Mouse (Mus musculus): Measurements from ENCODE around the gene Hjurp. TPM values are rescaled to one million over a fixed set of nuclear protein-coding genes. Genes with fewer than 3 reads are reported as not detected.

Gene Hjurp
- total RNA-seq, 2 experiments from 2014 or later: 30.7 to 36.6 TPM

- no peak for DNase-seq
Measured at GRCm38 (mm10) chr1:88279111-88280005, 1.9 kb upstream of the Hjurp start.

- DNase-seq: no peak
Measured at GRCm38 (mm10) chr1:88277818-88278511, 532 bp upstream of the Hjurp start.

- no peak for DNase-seq
Measured at GRCm38 (mm10) chr1:88276524-88277097, 822 bp downstream of the Hjurp start.

- no peak for DNase-seq
Measured at GRCm38 (mm10) chr1:88275698-88276523, 1.5 kb downstream of the Hjurp start.

- DNase-seq: no peak
Measured at GRCm38 (mm10) chr1:88275078-88275680, 2.3 kb downstream of the Hjurp start.

GRCm38 (mm10) chr1:88274371-88275077, 2.9 kb downstream of the Hjurp start:
- DNase-seq: no peak

GRCm38 (mm10) chr1:88273832-88274231, 3.6 kb downstream of the Hjurp start:
- DNase-seq: no peak

GRCm38 (mm10) chr1:88273326-88273725, 4.1 kb downstream of the Hjurp start:
- DNase-seq: no peak

GRCm38 (mm10) chr1:88272851-88273250, 4.6 kb downstream of the Hjurp start:
- no peak for DNase-seq

GRCm38 (mm10) chr1:88269539-88270309, 7.7 kb downstream of the Hjurp start:
- no peak for DNase-seq

- no peak for DNase-seq
Measured at GRCm38 (mm10) chr1:88268070-88268469, 9.4 kb downstream of the Hjurp start.

- no peak for DNase-seq
Measured at GRCm38 (mm10) chr1:88267489-88267888, 9.9 kb downstream of the Hjurp start.

GRCm38 (mm10) chr1:88266123-88266522, 11.3 kb downstream of the Hjurp start:
- DNase-seq: no peak

GRCm38 (mm10) chr1:88264869-88265240, 12.6 kb downstream of the Hjurp start:
- DNase-seq: no peak

GRCm38 (mm10) chr1:88264237-88264868, 13.1 kb downstream of the Hjurp start:
- no peak for DNase-seq

- DNase-seq: no peak
Measured at GRCm38 (mm10) chr1:88263778-88264177, 13.7 kb downstream of the Hjurp start.

GRCm38 (mm10) chr1:88262961-88263360, 14.5 kb downstream of the Hjurp start:
- no peak for DNase-seq

- no peak for DNase-seq
Measured at GRCm38 (mm10) chr1:88262255-88262654, 15.2 kb downstream of the Hjurp start.

- DNase-seq: no peak
Measured at GRCm38 (mm10) chr1:88261706-88262105, 15.7 kb downstream of the Hjurp start.
